Mouse (Mus musculus): ENCODE data around the gene Ascc2. TPM values are rescaled to one million over a fixed set of nuclear protein-coding genes. Genes with fewer than 3 reads are reported as not detected.
"Not testable (repeated sequence)": the region's sequence is repeated elsewhere in the genome, so short reads cannot be mapped to it uniquely, and the experiment has no call there.

The Ascc2 gene
- polyA plus RNA-seq, 1 experiment = 30.5 TPM

- TF ChIP-seq GATA1 (IDR thresholded peaks at IDR 0.05; ENCODE audit: borderline replicate concordance, low read length) (no peak), FLI1 (IDR thresholded peaks at IDR 0.05; ENCODE audit: low read length) (no peak)
Measured at GRCm38 (mm10) chr11:4690353-4690752, 52.8 kb downstream of the Ascc2 start.

GRCm38 (mm10) chr11:4691213-4691612, 53.7 kb downstream of the Ascc2 start:
- H3K9me3 ChIP-seq = peaks cover 11% of the 10 kb centered on the region
- peaks cover 15% of the 10 kb centered on the region for H3K27me3 ChIP-seq (replicated peaks)
- TF ChIP-seq FLI1 (IDR thresholded peaks at IDR 0.05; ENCODE audit: low read length) = no peak
- no peak for TF ChIP-seq GATA1 (IDR thresholded peaks at IDR 0.05; ENCODE audit: borderline replicate concordance, low read length)
- H3K36me3 ChIP-seq (replicated peaks; ENCODE audit: low read length) = no peaks in the 10 kb centered on the region
- peaks cover 3% of the 10 kb centered on the region for H3K4me1 ChIP-seq
- no peak overlapping the region for H3K4me3 ChIP-seq (replicated peaks)

More at GRCm38 (mm10) chr11:4690353-4690752, 52.8 kb downstream of the Ascc2 start:
- Histone ChIP-seq H3K36me3 (replicated peaks; ENCODE audit: low read length) (no peaks in the 10 kb centered on the region), H3K27me3 (replicated peaks) (peaks cover 15% of the 10 kb centered on the region), H3K4me3 (replicated peaks) (no peak overlapping the region), H3K9me3 (peaks cover 11% of the 10 kb centered on the region), H3K4me1 (peaks cover 3% of the 10 kb centered on the region)

GRCm38 (mm10) chr11:4692162-4692561, 54.6 kb downstream of the Ascc2 start:
- peaks cover 5% of the 10 kb centered on the region for H3K4me1 ChIP-seq
- no peaks in the 10 kb centered on the region for H3K36me3 ChIP-seq (replicated peaks; ENCODE audit: low read length)
- no peak for TF ChIP-seq FLI1 (IDR thresholded peaks at IDR 0.05; ENCODE audit: low read length)
- no peak for TF ChIP-seq GATA1 (IDR thresholded peaks at IDR 0.05; ENCODE audit: borderline replicate concordance, low read length)
- peak overlapping the region; percentile 12 for H3K4me3 ChIP-seq (replicated peaks)
- H3K9me3 ChIP-seq = peaks cover 11% of the 10 kb centered on the region
- H3K27me3 ChIP-seq (replicated peaks) = peaks cover 15% of the 10 kb centered on the region

GRCm38 (mm10) chr11:4697043-4697983, 59.8 kb downstream of the Ascc2 start:
- Histone ChIP-seq H3K36me3 (replicated peaks; ENCODE audit: low read length) (peaks cover 20% of the 10 kb centered on the region), H3K9me3 (peaks cover 11% of the 10 kb centered on the region), H3K4me3 (replicated peaks) (peak overlapping the region; percentile 56), H3K27me3 (replicated peaks) (peaks cover 2% of the 10 kb centered on the region), H3K4me1 (peaks cover 10% of the 10 kb centered on the region; the same call in 1 of the 2 replicates)
- TF ChIP-seq FLI1 (IDR thresholded peaks at IDR 0.05; ENCODE audit: low read length) = no peak

- TF ChIP-seq FLI1 (IDR thresholded peaks at IDR 0.05; ENCODE audit: low read length) (no peak), GATA1 (IDR thresholded peaks at IDR 0.05; ENCODE audit: borderline replicate concordance, low read length) (no peak)
- Histone ChIP-seq H3K27me3 (replicated peaks) (no peaks in the 10 kb centered on the region), H3K9me3 (no peaks in the 10 kb centered on the region), H3K4me3 (replicated peaks) (no peak overlapping the region), H3K4me1 (peaks cover 26% of the 10 kb centered on the region), H3K36me3 (replicated peaks; ENCODE audit: low read length) (peaks cover 20% of the 10 kb centered on the region)
Measured at GRCm38 (mm10) chr11:4700726-4701125, 63.2 kb downstream of the Ascc2 start.

GRCm38 (mm10) chr11:4703688-4704071, 66.1 kb downstream of the Ascc2 start:
- TF ChIP-seq GATA1 (IDR thresholded peaks at IDR 0.05; ENCODE audit: borderline replicate concordance, low read length) (no peak), FLI1 (IDR thresholded peaks at IDR 0.05; ENCODE audit: low read length) (no peak)
- Histone ChIP-seq H3K27me3 (replicated peaks) (no peaks in the 10 kb centered on the region), H3K4me1 (peaks cover 20% of the 10 kb centered on the region), H3K9me3 (no peaks in the 10 kb centered on the region), H3K4me3 (replicated peaks) (peak overlapping the region; percentile 99), H3K36me3 (replicated peaks; ENCODE audit: low read length) (peaks cover 20% of the 10 kb centered on the region)

GRCm38 (mm10) chr11:4704072-4704964, 66.8 kb downstream of the Ascc2 start, which contains the start of the genes Uqcr10 and Zmat5:
TSS of gene Uqcr10 (minus strand) at chr11:4704342.
TSS of gene Zmat5 (plus strand) at chr11:4704678.
- H3K27me3 ChIP-seq (replicated peaks) = no peaks in the 10 kb centered on the region
- peaks cover 20% of the 10 kb centered on the region for H3K36me3 ChIP-seq (replicated peaks; ENCODE audit: low read length)
- peaks cover 20% of the 10 kb centered on the region for H3K4me1 ChIP-seq
- peak within 1 kb of the TSS; percentile 99 for H3K4me3 ChIP-seq (replicated peaks)
- no peak for TF ChIP-seq FLI1 (IDR thresholded peaks at IDR 0.05; ENCODE audit: low read length)
- no peak for TF ChIP-seq GATA1 (IDR thresholded peaks at IDR 0.05; ENCODE audit: borderline replicate concordance, low read length)
- no peaks in the 10 kb centered on the region for H3K9me3 ChIP-seq

- no peak for TF ChIP-seq FLI1 (IDR thresholded peaks at IDR 0.05; ENCODE audit: low read length)
- no peak for TF ChIP-seq GATA1 (IDR thresholded peaks at IDR 0.05; ENCODE audit: borderline replicate concordance, low read length)
- peaks cover 24% of the 10 kb centered on the region for H3K4me1 ChIP-seq
- peaks cover 20% of the 10 kb centered on the region for H3K36me3 ChIP-seq (replicated peaks; ENCODE audit: low read length)
- H3K9me3 ChIP-seq = no peaks in the 10 kb centered on the region
- H3K27me3 ChIP-seq (replicated peaks) = no peaks in the 10 kb centered on the region
- peak overlapping the region; percentile 99 for H3K4me3 ChIP-seq (replicated peaks)
Measured at GRCm38 (mm10) chr11:4705178-4705577, 67.6 kb downstream of the Ascc2 start.

GRCm38 (mm10) chr11:4710188-4710587, 72.6 kb downstream of the Ascc2 start:
- not testable (repeated sequence) for H3K27me3 ChIP-seq (replicated peaks); H3K36me3 ChIP-seq (replicated peaks; ENCODE audit: low read length); H3K9me3 ChIP-seq; H3K4me3 ChIP-seq (replicated peaks)
- H3K4me1 ChIP-seq = peaks cover 18% of the 10 kb centered on the region

Measured in megakaryocyte, embryonic 14.5 days (primary cell).